Mouse (Mus musculus): ENCODE data around the gene Gdpd5.
"Not testable (repeated sequence)": the region's sequence is repeated elsewhere in the genome, so short reads cannot be mapped to it uniquely, and the experiment has no call there.

Gene Gdpd5

GRCm38 (mm10) chr7:99483271-99483923 is 102.2 kb downstream of the Gdpd5 start, which contains the start of gene Rps3:
TSS of gene Rps3 (minus strand) at chr7:99483738.
- peak; percentile 93 for DNase-seq

- DNase-seq = no peak
Measured at GRCm38 (mm10) chr7:99483924-99484319, 102.7 kb downstream of the Gdpd5 start.

GRCm38 (mm10) chr7:99484679-99485078 is 103.5 kb downstream of the Gdpd5 start:
- DNase-seq = no peak

DNA sequence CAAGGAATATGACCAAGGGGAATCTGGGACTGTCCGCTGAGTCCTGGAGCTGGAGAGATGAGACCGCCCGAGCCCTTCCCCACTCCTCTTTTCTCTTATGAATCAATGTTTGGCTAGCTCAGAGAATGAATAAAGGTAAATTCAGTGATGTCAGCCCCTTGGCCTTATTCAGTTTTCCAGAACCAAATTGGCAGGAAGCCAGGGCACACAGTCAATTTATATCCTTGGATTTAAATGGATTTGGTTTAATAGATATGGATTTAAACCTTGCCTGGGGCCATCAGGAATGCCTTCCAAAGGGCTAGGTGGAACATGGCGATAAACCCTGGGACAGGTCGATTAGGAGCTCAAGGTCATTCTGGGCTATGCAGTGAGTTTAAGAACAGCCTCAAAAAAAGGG is 108.5 kb downstream of the Gdpd5 start:
- DNase-seq = no peak

GRCm38 (mm10) chr7:99499128-99499527 is 117.9 kb downstream of the Gdpd5 start:
- no peak for DNase-seq

GRCm38 (mm10) chr7:99500201-99500600 is 119.0 kb downstream of the Gdpd5 start:
- peak; percentile 91 for DNase-seq

- DNase-seq = no peak
Measured at GRCm38 (mm10) chr7:99500655-99501054, 119.4 kb downstream of the Gdpd5 start.

DNA sequence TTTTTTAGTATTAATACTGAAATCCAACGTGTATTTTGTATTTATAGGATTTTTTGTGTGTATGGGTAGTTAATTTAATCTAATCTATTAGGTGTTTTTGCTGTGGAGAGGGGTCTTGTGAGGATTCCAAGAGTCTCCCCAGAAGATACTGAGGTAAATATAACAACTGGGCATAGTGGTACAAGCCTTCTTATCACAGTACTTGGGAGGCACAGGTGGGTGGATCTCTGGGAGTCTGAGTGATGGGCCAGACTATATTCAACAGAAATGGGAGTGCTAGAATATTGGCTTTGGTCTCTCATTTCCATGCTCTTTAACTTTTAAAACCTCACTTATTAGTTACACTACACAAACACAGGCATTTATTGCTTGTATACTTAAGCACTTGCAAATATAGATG is 119.9 kb downstream of the Gdpd5 start:
- DNase-seq = no peak

DNA sequence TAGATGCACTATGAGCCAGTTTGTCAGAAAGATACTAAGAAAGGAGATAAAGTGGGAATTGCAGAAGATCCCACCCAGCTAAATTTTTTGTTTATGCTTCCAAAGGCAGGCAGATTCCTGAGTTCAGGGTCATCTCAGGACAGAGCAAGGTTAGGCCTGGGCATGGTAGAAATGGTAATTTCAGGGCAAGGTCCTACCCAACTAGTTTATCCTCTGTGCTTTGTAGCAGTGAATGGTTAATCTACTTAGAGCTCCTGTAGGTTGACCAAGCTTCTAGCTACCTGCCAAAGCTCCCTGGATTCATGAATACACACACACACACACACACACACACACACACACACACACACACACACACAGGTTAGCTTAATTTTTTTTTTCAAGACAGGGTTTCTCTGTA is 123.3 kb downstream of the Gdpd5 start:
- no peak for DNase-seq

DNA sequence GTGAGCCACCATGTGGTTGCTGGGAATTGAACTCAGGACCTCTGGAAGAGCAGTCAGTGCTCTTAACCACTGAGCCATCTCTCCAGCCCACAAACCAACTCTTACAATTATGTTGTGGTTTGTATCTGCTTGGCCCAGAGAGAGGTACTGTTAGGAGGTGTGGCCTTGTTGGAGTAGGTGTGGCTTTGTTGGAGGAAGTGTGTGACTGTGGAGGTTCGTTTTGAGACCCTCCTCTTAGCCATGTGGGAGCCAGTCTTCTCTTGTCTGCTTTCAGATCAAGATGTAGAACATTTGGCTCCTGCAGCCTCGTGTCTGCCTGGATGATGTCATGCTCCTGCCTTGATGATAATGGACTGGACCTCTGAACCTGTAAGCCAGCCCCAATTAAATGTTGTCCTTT is 127.0 kb downstream of the Gdpd5 start:
- DNase-seq = not testable (repeated sequence)

- peak; percentile 70 for DNase-seq
Measured at GRCm38 (mm10) chr7:99510087-99510501, 128.9 kb downstream of the Gdpd5 start.

All from right cerebral cortex, postnatal 14 days (tissue).